Mouse (Mus musculus): ENCODE measurements around the gene Gm4631. TPM values are rescaled to one million over a fixed set of nuclear protein-coding genes. Genes with fewer than 3 reads are reported as not detected.

Gene Gm4631
- polyA plus RNA-seq (2015; fragmentation: Illumina TruSeq; extraction: RNeasy Lipid Tissue Mini Kit (QIAGEN cat#74804); ENCODE audit: insufficient read depth, low replicate concordance), result 39.7 TPM

GRCm38 (mm10) chr2:175338097-175338496 lies at the start of gene Gm4631:
Gm4631 (minus strand) TSS chr2:175338197.

DNA sequence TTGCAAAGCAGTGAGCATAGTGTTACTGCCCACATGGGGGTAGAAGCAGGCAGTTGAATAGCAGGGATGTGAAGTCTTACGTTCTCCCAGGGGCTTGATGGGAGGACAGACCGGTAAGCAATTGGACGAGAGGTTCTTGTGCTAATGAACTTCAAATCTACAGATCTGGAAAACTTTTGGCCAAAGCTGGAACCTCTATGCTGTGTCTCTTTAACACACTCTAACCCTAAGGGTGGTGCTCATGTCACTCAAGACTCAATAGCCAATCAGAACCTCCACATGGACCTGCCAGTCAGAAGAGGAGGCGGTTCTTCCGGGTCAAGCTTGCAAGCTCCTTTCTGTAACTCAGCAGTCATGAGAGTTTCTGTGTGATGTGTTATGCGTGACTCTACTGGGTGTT lies 34.1 kb upstream of the Gm4631 start, which contains the start of gene Zfp968:
TSS of gene Zfp968 (plus strand) at position 301 of the 400 bp plus-strand sequence.

DNA sequence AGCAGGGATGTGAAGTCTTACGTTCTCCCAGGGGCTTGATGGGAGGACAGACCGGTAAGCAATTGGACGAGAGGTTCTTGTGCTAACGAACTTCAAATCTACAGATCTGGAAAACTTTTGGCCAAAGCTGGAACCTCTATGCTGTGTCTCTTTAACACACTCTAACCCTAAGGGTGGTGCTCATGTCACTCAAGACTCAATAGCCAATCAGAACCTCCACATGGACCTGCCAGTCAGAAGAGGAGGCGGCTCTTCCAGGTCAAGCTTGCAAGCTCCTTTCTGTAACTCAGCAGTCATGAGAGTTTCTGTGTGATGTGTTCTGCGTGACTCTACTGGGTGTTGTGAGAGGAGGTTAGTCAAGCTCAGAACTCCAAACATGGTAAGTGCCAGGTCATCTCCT lies 63.2 kb downstream of the Gm4631 start, which contains the start of gene Gm14440:
TSS of gene Gm14440 (plus strand) at position 301 of the 400 bp plus-strand sequence.

Other genes with a start within 250 kb of the Gm4631 start
- gene Gm14399, start 196.2 kb downstream of the Gm4631 start, polyA plus RNA-seq (2015; fragmentation: Illumina TruSeq; extraction: RNeasy Lipid Tissue Mini Kit (QIAGEN cat#74804); ENCODE audit: insufficient read depth, low replicate concordance), result 9.1 TPM
- gene Gm14443, start 162.3 kb downstream of the Gm4631 start, polyA plus RNA-seq (2015; fragmentation: Illumina TruSeq; extraction: RNeasy Lipid Tissue Mini Kit (QIAGEN cat#74804); ENCODE audit: insufficient read depth, low replicate concordance), result 0.81 TPM
- 20.3 TPM for gene Gm14391, start 131.3 kb downstream of the Gm4631 start, polyA plus RNA-seq (2015; fragmentation: Illumina TruSeq; extraction: RNeasy Lipid Tissue Mini Kit (QIAGEN cat#74804); ENCODE audit: insufficient read depth, low replicate concordance)
- gene Gm14440, start 63.1 kb downstream of the Gm4631 start, polyA plus RNA-seq (2015; fragmentation: Illumina TruSeq; extraction: RNeasy Lipid Tissue Mini Kit (QIAGEN cat#74804); ENCODE audit: insufficient read depth, low replicate concordance), result not detected
- 12.5 TPM for gene Zfp968, start 34.2 kb upstream of the Gm4631 start, polyA plus RNA-seq (2015; fragmentation: Illumina TruSeq; extraction: RNeasy Lipid Tissue Mini Kit (QIAGEN cat#74804); ENCODE audit: insufficient read depth, low replicate concordance)
- gene Gm4724, start 97.6 kb upstream of the Gm4631 start, polyA plus RNA-seq (2015; fragmentation: Illumina TruSeq; extraction: RNeasy Lipid Tissue Mini Kit (QIAGEN cat#74804); ENCODE audit: insufficient read depth, low replicate concordance), result 20.2 TPM
- gene Zfp965, start 131.8 kb upstream of the Gm4631 start, polyA plus RNA-seq (2015; fragmentation: Illumina TruSeq; extraction: RNeasy Lipid Tissue Mini Kit (QIAGEN cat#74804); ENCODE audit: insufficient read depth, low replicate concordance), result 11.9 TPM

All from spleen, adult 10 weeks (tissue).